Mouse (Mus musculus) liver, postnatal 0 days (tissue): Measurements from ENCODE around the gene Ush1c.

Experiments
- CTCF ChIP-seq: sonication (generic); IDR thresholded peaks from 2 replicates; pipeline ENCODE4 v1.5.1; 2016; ENCODE audit warnings: antibody characterized with exemption, low read depth
- EP300 ChIP-seq: IDR thresholded peaks from 2 replicates; pipeline ENCODE4 v1.6.1; 2016; ENCODE audit warnings: antibody characterized with exemption, low read depth, mild to moderate bottlenecking

GRCm38 (mm10) chr7:46226253-46226652, 12.1 kb downstream of the Ush1c start:
- TF ChIP-seq CTCF: peak; percentile 77
- no peak for TF ChIP-seq EP300
